Mouse (Mus musculus) forebrain, postnatal 0 days (tissue): Measurements from ENCODE around the gene Eif4e1b. TPM values are rescaled to one million over a fixed set of nuclear protein-coding genes. Genes with fewer than 3 reads are reported as not detected.

ENCODE experiments used
- ATAC-seq: fragments of 200-750 bp; cut with Nextera tagmentation; 2 replicates; pipeline ENCODE4 v1.8.0; 2017; ENCODE audit warnings: mild to moderate bottlenecking, moderate library complexity
- DNase-seq: peaks from one replicate; pipeline ENCODE4 v3.0.0-alpha.2; 2015
- H3K27ac ChIP-seq: fragments of 300-500 bp; sonication (generic); 2 replicates; pipeline ENCODE4 v1.5.1; 2014; ENCODE audit warnings: low read depth, mild to moderate bottlenecking, antibody characterized with exemption, low read length, moderate library complexity, mixed read lengths
- H3K27me3 ChIP-seq: fragments of 300-500 bp; sonication (generic); 2 replicates; pipeline ENCODE4 v1.6.1; 2014; ENCODE audit warnings: mild to moderate bottlenecking, low read length, mixed read lengths; ENCODE audit not compliant: insufficient read depth
- H3K36me3 ChIP-seq: fragments of 300-500 bp; sonication (generic); 2 replicates; pipeline ENCODE4 v1.6.1; 2014; ENCODE audit warnings: mild to moderate bottlenecking, moderate library complexity; ENCODE audit not compliant: insufficient read depth
- H3K4me1 ChIP-seq: fragments of 300-500 bp; sonication (generic); 2 replicates; pipeline ENCODE4 v1.6.1; 2014; ENCODE audit warnings: antibody characterized with exemption; ENCODE audit not compliant: insufficient read depth
- H3K4me2 ChIP-seq: fragments of 300-500 bp; sonication (generic); 2 replicates; pipeline ENCODE4 v1.6.1; 2014; ENCODE audit warnings: low read depth, mild to moderate bottlenecking, moderate library complexity
- H3K4me3 ChIP-seq: fragments of 300-500 bp; sonication (generic); 2 replicates; pipeline ENCODE4 v1.5.1; 2014; ENCODE audit warnings: low read depth, low read length, mixed read lengths
- H3K9ac ChIP-seq: fragments of 300-500 bp; sonication (generic); 2 replicates; pipeline ENCODE4 v1.6.1; 2014; ENCODE audit warnings: mild to moderate bottlenecking
- H3K9me3 ChIP-seq: fragments of 300-500 bp; sonication (generic); 2 replicates; pipeline ENCODE4 v1.6.1; 2016; ENCODE audit warnings: low read length
- CTCF ChIP-seq: sonication (generic); IDR thresholded peaks from 2 replicates; pipeline ENCODE4 v1.5.1; 2016; ENCODE audit warnings: antibody characterized with exemption, control low read depth, low read depth
- WGBS: fragments of 180-500 bp; shearing (Covaris S2); extraction: QIAGEN DNeasy Blood & Tissue Kit; methylation state at CpG from one replicate; pipeline ENCODE4 v1.1.7; 2014; 5-methylcytosine and 5-hydroxymethylcytosine counted together
- polyA plus RNA-seq: library from polyadenylated mRNA; unstranded; fragments of >200 nt; fragmentation: Nextera tagmentation; extraction: Ambion mirVana; gene quantifications from 2 replicates; pipeline ENCODE4 v1.2.1, GENCODE M21; 2015
- total RNA-seq: library from RNA; depleted of rRNA; stranded (reverse); fragments of >200 nt; gene quantifications from 2 replicates; pipeline ENCODE4 v1.2.3, GENCODE M21; 2014

The Eif4e1b gene
- total and polyA plus RNA-seq, 2 experiments from 2014 or later = not detected

DNA sequence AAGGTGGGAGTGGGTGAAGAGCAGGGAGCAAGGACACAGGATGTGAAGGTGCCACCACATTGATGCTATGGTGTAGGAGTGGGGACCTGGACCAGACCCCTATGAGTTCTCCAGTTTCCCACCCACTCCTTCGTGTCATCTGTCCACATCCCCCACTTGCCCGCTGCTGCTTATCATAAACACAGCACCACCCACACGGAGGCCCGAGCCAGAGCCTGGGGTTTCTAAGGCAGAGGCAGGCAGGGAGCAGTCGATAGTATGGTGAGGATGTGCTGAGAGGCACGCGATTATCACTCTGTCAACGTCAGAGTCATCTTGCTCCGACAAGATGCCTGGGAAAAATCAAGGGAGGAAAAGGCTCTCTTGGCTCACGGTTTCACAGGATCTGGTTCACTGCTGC lies 14.9 kb downstream of the Eif4e1b start:
- DNase-seq (no peak), ATAC-seq (no peak)
- no peak overlapping the region for H3K9ac ChIP-seq
- no peaks in the 10 kb centered on the region for H3K36me3 ChIP-seq
- no peak overlapping the region for H3K27ac ChIP-seq
- H3K9me3 ChIP-seq = no peaks in the 10 kb centered on the region
- TF ChIP-seq CTCF = no peak
- H3K4me3 ChIP-seq = no peak overlapping the region
- no peak overlapping the region for H3K4me2 ChIP-seq
- whole genome bisulfite sequencing = 73% methylated on average over 10 of the region's 10 CpGs
- no peaks in the 10 kb centered on the region for H3K4me1 ChIP-seq
- H3K27me3 ChIP-seq = no peaks in the 10 kb centered on the region

DNA sequence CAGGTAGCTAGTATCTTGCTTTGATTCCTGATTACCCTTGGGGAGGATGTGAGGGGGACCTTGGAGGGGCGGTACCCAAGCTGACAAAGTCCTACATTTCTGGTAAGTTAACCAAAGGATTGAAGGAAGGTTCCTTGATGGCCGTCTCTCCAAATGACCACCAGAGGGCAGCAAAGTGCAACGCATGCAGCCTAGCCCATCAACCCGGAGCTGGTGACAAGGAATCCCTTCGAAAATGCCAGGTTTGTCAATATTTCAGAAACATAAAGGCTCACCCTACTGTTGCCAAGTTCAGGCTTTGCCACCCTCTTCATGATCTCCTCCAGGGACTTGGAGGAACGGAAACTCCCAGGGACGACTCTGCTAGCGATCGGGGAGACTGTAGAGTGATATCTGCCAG lies 15.9 kb downstream of the Eif4e1b start:
- Histone ChIP-seq H3K27ac (no peak overlapping the region), H3K27me3 (no peaks in the 10 kb centered on the region), H3K4me1 (no peaks in the 10 kb centered on the region), H3K36me3 (no peaks in the 10 kb centered on the region), H3K4me3 (peak overlapping the region; percentile 9; the same call in 1 of the 2 replicates), H3K4me2 (peak overlapping the region; percentile 37; the same call in 1 of the 2 replicates), H3K9me3 (no peaks in the 10 kb centered on the region), H3K9ac (no peak overlapping the region)
- peak; percentile 98 for TF ChIP-seq CTCF
- DNase-seq = peak; percentile 93
- WGBS = 16% methylated on average over 9 of the region's 9 CpGs
- ATAC-seq = peak; percentile 83

DNA sequence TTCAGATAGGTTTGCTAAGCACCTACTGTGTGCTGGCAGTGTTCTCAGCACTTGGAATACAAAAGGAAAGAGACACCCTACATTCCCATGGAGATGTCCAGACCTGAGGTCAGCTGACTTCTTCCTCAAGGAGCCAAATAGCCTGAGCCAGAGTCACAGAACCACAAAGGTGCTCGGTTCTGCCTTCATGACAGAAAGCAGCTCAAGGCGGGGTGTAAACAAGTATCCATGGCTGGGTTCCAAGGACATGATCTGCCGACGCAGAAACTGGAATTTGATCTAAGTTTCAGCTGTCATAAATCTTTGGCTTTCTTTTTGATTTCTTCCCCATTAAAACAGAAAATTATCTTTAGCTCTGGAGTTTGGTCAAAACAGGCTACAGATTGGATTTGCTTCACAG lies 16.4 kb downstream of the Eif4e1b start:
- Histone ChIP-seq H3K9ac (no peak overlapping the region), H3K4me3 (no peak overlapping the region), H3K27me3 (no peaks in the 10 kb centered on the region), H3K36me3 (no peaks in the 10 kb centered on the region), H3K4me2 (no peak overlapping the region), H3K4me1 (no peaks in the 10 kb centered on the region), H3K27ac (no peak overlapping the region), H3K9me3 (no peaks in the 10 kb centered on the region)
- ATAC-seq (no peak), DNase-seq (no peak)
- no peak for TF ChIP-seq CTCF
- 45% methylated on average over 4 of the region's 4 CpGs for WGBS

DNA sequence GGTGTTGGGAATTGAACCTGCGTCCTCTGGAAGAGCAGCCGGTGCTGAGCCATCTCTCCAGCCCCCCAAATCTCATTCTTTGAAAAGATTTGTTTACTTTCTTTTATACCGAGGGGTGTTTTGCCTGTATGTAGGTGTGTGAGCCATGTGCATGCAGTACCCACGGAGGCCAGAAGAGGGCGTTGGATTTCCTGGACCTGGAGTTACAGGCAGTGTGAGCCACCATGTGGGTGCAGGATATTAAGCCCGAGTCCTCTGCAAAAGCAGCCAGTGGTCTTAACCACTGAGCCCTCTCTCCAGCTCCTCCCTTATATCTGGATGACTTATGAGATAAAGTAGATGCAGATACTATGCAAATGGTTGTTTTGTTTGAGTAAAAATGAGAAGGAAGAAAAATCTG lies 19.2 kb downstream of the Eif4e1b start:
- TF ChIP-seq CTCF = peak; percentile 54
- Histone ChIP-seq H3K9ac (no peak overlapping the region), H3K9me3 (no peaks in the 10 kb centered on the region), H3K4me3 (no peak overlapping the region), H3K4me2 (no peak overlapping the region), H3K27ac (no peak overlapping the region), H3K27me3 (no peaks in the 10 kb centered on the region), H3K36me3 (no peaks in the 10 kb centered on the region), H3K4me1 (no peaks in the 10 kb centered on the region)
- ATAC-seq = no peak
- DNase-seq = no peak
- WGBS = 84% methylated on average over 6 of the region's 6 CpGs

- WGBS = 44% methylated on average over 21 of the region's 21 CpGs
- H3K27me3 ChIP-seq = no peaks in the 10 kb centered on the region
- peak; percentile 85 for TF ChIP-seq CTCF
- H3K4me2 ChIP-seq = no peak overlapping the region
- no peak overlapping the region for H3K9ac ChIP-seq
- ATAC-seq (peak; percentile 75), DNase-seq (peak; percentile 76)
- no peaks in the 10 kb centered on the region for H3K9me3 ChIP-seq
- no peak overlapping the region for H3K27ac ChIP-seq
- H3K4me1 ChIP-seq = no peaks in the 10 kb centered on the region
- H3K4me3 ChIP-seq = no peak overlapping the region
- H3K36me3 ChIP-seq = no peaks in the 10 kb centered on the region
Observed at GRCm38 (mm10) chr13:54805134-54805838, 21.5 kb downstream of the Eif4e1b start.

DNA sequence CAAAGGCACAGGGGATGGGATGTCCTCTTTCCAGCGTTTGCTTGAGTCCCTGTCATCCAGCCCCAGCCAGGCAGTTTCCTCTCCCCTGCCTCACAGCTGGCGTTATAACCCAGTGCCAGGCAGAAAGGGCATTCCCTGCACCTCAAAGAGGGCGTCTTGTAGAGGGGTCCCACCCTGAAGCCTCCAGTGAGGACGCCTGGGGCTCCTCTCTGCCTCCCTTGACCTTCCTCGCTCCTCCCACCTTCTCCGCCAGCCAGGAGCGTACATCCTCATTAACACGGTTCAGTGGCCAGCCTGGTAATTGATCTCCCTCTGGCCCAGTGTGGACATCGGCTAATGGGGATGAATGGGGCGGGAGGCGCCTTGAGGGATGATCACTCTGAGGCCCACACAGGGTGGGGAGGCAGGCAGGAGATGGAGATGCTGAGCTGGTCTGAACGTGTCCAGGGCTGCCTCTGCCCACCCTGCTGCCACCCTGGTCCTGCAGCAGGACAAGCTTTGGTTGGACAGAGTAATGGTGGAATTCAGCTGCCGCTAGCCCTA lies 22.7 kb downstream of the Eif4e1b start:
- H3K27ac ChIP-seq = no peak overlapping the region
- no peak for TF ChIP-seq CTCF
- no peaks in the 10 kb centered on the region for H3K36me3 ChIP-seq
- no peak for ATAC-seq
- WGBS = 19% methylated on average over 13 of the region's 13 CpGs
- no peaks in the 10 kb centered on the region for H3K27me3 ChIP-seq
- no peak overlapping the region for H3K4me2 ChIP-seq
- H3K9me3 ChIP-seq = no peaks in the 10 kb centered on the region
- no peak overlapping the region for H3K9ac ChIP-seq
- no peaks in the 10 kb centered on the region for H3K4me1 ChIP-seq
- H3K4me3 ChIP-seq = no peak overlapping the region
- no peak for DNase-seq

DNA sequence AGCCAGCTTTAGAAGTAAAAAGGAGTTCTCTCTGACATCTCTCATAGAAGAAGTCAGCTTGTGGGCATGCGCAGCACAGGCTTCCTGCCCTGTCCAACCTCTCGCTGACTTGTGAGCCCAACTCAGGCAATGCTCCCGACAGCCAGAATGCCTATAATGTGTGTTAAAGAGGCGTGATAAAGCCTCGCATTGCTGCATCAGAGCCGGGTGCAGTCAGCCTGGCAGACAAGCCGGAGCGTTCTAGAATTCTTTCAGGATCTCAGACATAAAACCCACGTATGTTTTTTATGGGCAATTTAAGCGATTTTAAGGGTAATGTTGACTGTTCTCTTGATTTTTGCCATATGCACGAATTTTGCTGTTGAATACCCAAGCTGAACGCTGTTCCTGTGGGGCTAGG lies 24.3 kb downstream of the Eif4e1b start:
- Histone ChIP-seq H3K27me3 (no peaks in the 10 kb centered on the region), H3K4me1 (no peaks in the 10 kb centered on the region), H3K9me3 (no peaks in the 10 kb centered on the region), H3K4me2 (no peak overlapping the region), H3K27ac (no peak overlapping the region), H3K4me3 (no peak overlapping the region), H3K36me3 (no peaks in the 10 kb centered on the region), H3K9ac (no peak overlapping the region)
- TF ChIP-seq CTCF = no peak
- no peak for ATAC-seq
- WGBS = 76% methylated on average over 12 of the region's 12 CpGs
- no peak for DNase-seq
